9 mouse cellular contexts compared by ENCODE assay signal in genomic region chr11:102556716-102557074, GRCm38 (mm10). TPM values are rescaled to one million over a fixed set of nuclear protein-coding genes. Genes with fewer than 3 reads are reported as not detected.
DNase-seq lines count a peak whose midpoint lies in the region; ATAC-seq and TF ChIP-seq lines count a peak whose summit lies in the region.
"Had no signal": no experiment of that assay in that cellular context is flagged by ENCODE, and none has a peak within 500 bp of the region (broad histone marks: within the 10 kb centered on the region; RNA-seq: fewer than 3 reads in every experiment).

No protein-coding gene starts in this region.

- H3K36me3 ChIP-seq in thymus, adult 2 months (ENCODE audit: control insufficient read depth, insufficient read depth, low read length), result no peaks in the 10 kb centered on the region
- 0 out of 2 replicates have a peak, but pooled peaks cover 6% of the 10 kb centered on the region for H3K36me3 ChIP-seq in liver, embryonic 12.5 days
- no peaks in the 10 kb centered on the region for H3K36me3 ChIP-seq in stomach, postnatal 0 days (ENCODE audit: control insufficient read depth, insufficient read depth, low read length)

- DNase-seq in gastrocnemius, adult 2 months, result no peak
- no peak for DNase-seq in gastrocnemius, postnatal 10 days
- DNase-seq in thymus, adult 2 months, result peak; percentile 11
- DNase-seq in thymus, postnatal 0 days (ENCODE audit: low spot score), result no peak
- no peak for DNase-seq in stomach, postnatal 0 days (ENCODE audit: low spot score)
- DNase-seq in left cerebral cortex, postnatal 4 days, result no peak

- no peak for TF ChIP-seq EP300 in stomach, postnatal 0 days (optimal IDR thresholded peaks at IDR 0.05)

- 13% methylated on average over 3 of the region's 3 CpGs for WGBS in thymus, adult 2 months
- 10% methylated on average over 3 of the region's 3 CpGs for WGBS in liver, embryonic 12.5 days (ENCODE audit: insufficient replicate concordance)
- WGBS in stomach, postnatal 0 days, result 11% methylated on average over 3 of the region's 3 CpGs

- peak overlapping the region; percentile 99 for H3K9ac ChIP-seq in liver, embryonic 12.5 days
- H3K9ac ChIP-seq in stomach, postnatal 0 days (ENCODE audit: low read length), result no peak overlapping the region

- peak overlapping the region; percentile 97 for H3K27ac ChIP-seq in gastrocnemius, adult 2 months
- no peak overlapping the region for H3K27ac ChIP-seq in thymus, adult 2 months (ENCODE audit: control insufficient read depth, insufficient read depth, low read length)
- peak overlapping the region; percentile 90 for H3K27ac ChIP-seq in liver, embryonic 12.5 days
- peak overlapping the region; percentile 94; the same call in 1 of the 2 replicates for H3K27ac ChIP-seq in stomach, postnatal 0 days (replicated peaks)

- peak overlapping the region; percentile 98 for H3K4me3 ChIP-seq in gastrocnemius, adult 2 months
- H3K4me3 ChIP-seq in thymus, adult 2 months (ENCODE audit: control insufficient read depth, insufficient read depth, low read length), result no peak overlapping the region
- H3K4me3 ChIP-seq in liver, embryonic 12.5 days, result peak overlapping the region; percentile 100
- peak overlapping the region; percentile 97; the same call in 1 of the 2 replicates for H3K4me3 ChIP-seq in stomach, postnatal 0 days (ENCODE audit: low read depth, low read length)

- TF ChIP-seq CTCF in gastrocnemius, adult 2 months (IDR thresholded peaks at IDR 0.05), result no peak
- TF ChIP-seq CTCF in thymus, adult 2 months (IDR thresholded peaks at IDR 0.05; ENCODE audit: borderline replicate concordance, control insufficient read depth, extremely low read depth, insufficient read depth, low read length, poor library complexity), result no peak
- TF ChIP-seq CTCF in stomach, postnatal 0 days (IDR thresholded peaks at IDR 0.05; ENCODE audit: low read depth), result 0 out of 2 replicates have a peak, but pooled peaks have one; percentile 32

- ATAC-seq in liver, embryonic 12.5 days, result no peak
- ATAC-seq in stomach, postnatal 0 days (ENCODE audit: low FRiP score, low TSS enrichment), result no peak
- ATAC-seq in cerebellum, adult (ENCODE audit: insufficient number of reproducible peaks, low FRiP score, low TSS enrichment), result no peak

- no peaks in the 10 kb centered on the region for H3K9me3 ChIP-seq in liver, embryonic 12.5 days (replicated peaks)
- no peaks in the 10 kb centered on the region for H3K9me3 ChIP-seq in stomach, postnatal 0 days (ENCODE audit: control insufficient read depth, low read length)

- intact Hi-C loops in gastrocnemius, adult 2 months (cut with DNase I), result loop anchor here (5.0 to 10.0 kb wide), 2 partner anchors 64 to 262 kb away; partner anchors contain the start of gene Atxn7l3
- intact Hi-C loops in left cerebral cortex, postnatal 4 days (cut with DNase I), result no loop called here

- peaks cover 4% of the 10 kb centered on the region for H3K4me1 ChIP-seq in thymus, adult 2 months (replicated peaks; ENCODE audit: control insufficient read depth, insufficient read depth, low read length)
- peaks cover 28% of the 10 kb centered on the region for H3K4me1 ChIP-seq in liver, embryonic 12.5 days
- no peaks in the 10 kb centered on the region for H3K4me1 ChIP-seq in stomach, postnatal 0 days (replicated peaks; ENCODE audit: control insufficient read depth, insufficient read depth)

- H3K27me3 ChIP-seq in thymus, adult 2 months (ENCODE audit: control insufficient read depth, insufficient read depth, low read length), result no peaks in the 10 kb centered on the region
- no peaks in the 10 kb centered on the region for H3K27me3 ChIP-seq in liver, embryonic 12.5 days (replicated peaks)
- no peaks in the 10 kb centered on the region for H3K27me3 ChIP-seq in stomach, postnatal 0 days (ENCODE audit: control insufficient read depth, insufficient read depth, low read length)

- H3K4me2 ChIP-seq in liver, embryonic 12.5 days, result peak overlapping the region; percentile 83
- peak overlapping the region; percentile 49 for H3K4me2 ChIP-seq in stomach, postnatal 0 days (replicated peaks; ENCODE audit: low read depth)

- TF ChIP-seq POLR2A in thymus, adult 2 months (IDR thresholded peaks at IDR 0.05; ENCODE audit: control insufficient read depth, extremely low read depth, insufficient read depth, low read length, poor library complexity), result no peak

RNA-seq across cellular contexts. Expression of gene Gpatch8, which starts 0.5 kb away (rescaled TPM):
- total RNA-seq in gastrocnemius, adult 2 months (2021), result 10 to 100 TPM; 23.7 to 26.8 TPM
- total RNA-seq in gastrocnemius, postnatal 10 days (2021), result 10 to 100 TPM; 28.9 to 33.9 TPM
- 34.5 and 36.3 TPM in 2 replicates for polyA plus RNA-seq in thymus, adult 2 months (2012; rRNA removed)
- polyA plus RNA-seq in thymus, postnatal 0 days (2015; fragmentation: Nextera tagmentation; extraction: Ambion mirVana), result 32.4 and 41.0 TPM in 2 replicates
- polyA plus RNA-seq in liver, embryonic 12.5 days (2016; fragmentation: Nextera tagmentation; extraction: Ambion mirVana), result 25.8 and 26.5 TPM in 2 replicates
- 16.7 and 16.8 TPM in 2 replicates for polyA plus RNA-seq in stomach, postnatal 0 days (2015; fragmentation: Nextera tagmentation; extraction: Ambion mirVana)
- total RNA-seq in left cerebral cortex, postnatal 4 days (2021), result 10 to 100 TPM; 59.6 to 62.6 TPM

RNA-seq across cellular contexts. Expression of gene Gm11627, which starts 22.6 kb away (rescaled TPM):
- total RNA-seq in gastrocnemius, adult 2 months (2021), result not detected
- 1 to 10 TPM in 1 of 2 experiments, under 1 TPM in 1; 0.50 to 1.0 TPM for total RNA-seq in gastrocnemius, postnatal 10 days (2021)
- polyA plus RNA-seq in thymus, adult 2 months (2012; rRNA removed), result 0.71 TPM in 1 of 2 replicates, not detected in the other
- 0.52 and 1.2 TPM in 2 replicates for polyA plus RNA-seq in thymus, postnatal 0 days (2015; fragmentation: Nextera tagmentation; extraction: Ambion mirVana)
- polyA plus RNA-seq in liver, embryonic 12.5 days (2016; fragmentation: Nextera tagmentation; extraction: Ambion mirVana), result 0.51 and 0.96 TPM in 2 replicates
- polyA plus RNA-seq in stomach, postnatal 0 days (2015; fragmentation: Nextera tagmentation; extraction: Ambion mirVana), result 20.1 and 22.4 TPM in 2 replicates
- total RNA-seq in left cerebral cortex, postnatal 4 days (2021), result 1 to 10 TPM; 2.0 to 2.2 TPM
- total RNA-seq: gastrocnemius, postnatal 36 days had no signal

RNA-seq across cellular contexts. Expression of gene Fzd2, which starts 47.5 kb away (rescaled TPM):
- 1 to 10 TPM; 1.2 to 2.1 TPM for total RNA-seq in gastrocnemius, adult 2 months (2021)
- 10 to 100 TPM in 1 of 2 experiments, 1 to 10 TPM in 1; 8.0 to 12.5 TPM for total RNA-seq in gastrocnemius, postnatal 10 days (2021)
- 7.2 and 10.2 TPM in 2 replicates for polyA plus RNA-seq in thymus, adult 2 months (2012; rRNA removed)
- 3.9 and 4.3 TPM in 2 replicates for polyA plus RNA-seq in thymus, postnatal 0 days (2015; fragmentation: Nextera tagmentation; extraction: Ambion mirVana)
- 3.5 and 4.7 TPM in 2 replicates for polyA plus RNA-seq in liver, embryonic 12.5 days (2016; fragmentation: Nextera tagmentation; extraction: Ambion mirVana)
- 10.2 and 11.8 TPM in 2 replicates for polyA plus RNA-seq in stomach, postnatal 0 days (2015; fragmentation: Nextera tagmentation; extraction: Ambion mirVana)
- 1 to 10 TPM; 6.8 to 7.4 TPM for total RNA-seq in left cerebral cortex, postnatal 4 days (2021)
